ENCODE assay signal across 13 mouse cellular contexts in the genomic region with DNA sequence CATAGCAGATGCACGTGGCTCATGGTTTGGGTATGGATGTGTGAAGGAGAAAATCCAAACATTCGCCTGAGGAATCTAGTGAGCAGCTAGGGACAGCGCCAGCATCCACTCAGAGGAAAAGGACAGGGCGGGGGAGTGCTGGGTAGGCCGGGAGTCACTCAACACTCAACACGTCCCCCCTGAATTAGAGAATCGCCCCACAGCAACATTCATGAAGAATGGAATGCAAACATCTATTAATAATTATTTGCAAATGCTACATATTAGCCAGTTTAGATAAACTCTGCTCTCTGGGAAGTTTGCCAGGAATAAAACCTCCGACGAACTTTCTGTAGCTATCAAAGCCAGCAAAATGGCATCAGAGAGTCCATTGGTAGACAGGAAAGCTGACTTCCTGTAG. TPM values are rescaled to one million over a fixed set of nuclear protein-coding genes. Genes with fewer than 3 reads are reported as not detected.
DNase-seq lines count a peak whose midpoint lies in the region; ATAC-seq lines count a peak whose summit lies in the region.
"Had no signal": no experiment of that assay in that cellular context is flagged by ENCODE, and none has a peak within 500 bp of the region (broad histone marks: within the 10 kb centered on the region; RNA-seq: fewer than 3 reads in every experiment).

No protein-coding gene starts in this region.

- peak; percentile 87 for ATAC-seq in heart, embryonic 16.5 days (replicated peaks; ENCODE audit: extremely low read depth, insufficient read depth, low FRiP score)
- peak; percentile 82 for ATAC-seq in intestine, embryonic 15.5 days
- ATAC-seq in kidney, embryonic 16.5 days (ENCODE audit: low FRiP score, low TSS enrichment): peak; percentile 59; the same call in 1 of the 2 replicates
- ATAC-seq in stomach, embryonic 14.5 days (ENCODE audit: insufficient number of reproducible peaks, insufficient read depth, low FRiP score, low read depth): 0 out of 2 replicates have a peak, but pooled peaks have one; percentile 56
- ATAC-seq: inflammation-experienced regulatory T-cells, adult 6 months; Patski had no signal

- peak overlapping the region; percentile 16; the same call in 1 of the 2 replicates for H3K4me2 ChIP-seq in heart, embryonic 16.5 days (ENCODE audit: low read depth, low read length)
- H3K4me2 ChIP-seq in intestine, embryonic 15.5 days (replicated peaks): no peak overlapping the region
- no peak overlapping the region for H3K4me2 ChIP-seq in kidney, embryonic 16.5 days (replicated peaks; ENCODE audit: low read depth, low read length)
- no peak overlapping the region for H3K4me2 ChIP-seq in stomach, embryonic 14.5 days (replicated peaks; ENCODE audit: low read depth, low read length)

- H3K4me1 ChIP-seq in heart, embryonic 16.5 days (ENCODE audit: control insufficient read depth, insufficient read depth, low read length): peaks cover 14% of the 10 kb centered on the region
- peaks cover 8% of the 10 kb centered on the region; the same call in 1 of the 2 replicates for H3K4me1 ChIP-seq in intestine, embryonic 15.5 days (replicated peaks)
- H3K4me1 ChIP-seq in kidney, embryonic 16.5 days (ENCODE audit: insufficient read depth, low read length): no peaks in the 10 kb centered on the region; the same call in 1 of the 2 replicates
- peaks cover 12% of the 10 kb centered on the region; the same call in 1 of the 2 replicates for H3K4me1 ChIP-seq in stomach, embryonic 14.5 days (ENCODE audit: control insufficient read depth, insufficient read depth, low read length)

- peak overlapping the region; percentile 65 for H3K27ac ChIP-seq in heart, embryonic 16.5 days (ENCODE audit: low read length)
- peak overlapping the region; percentile 65; the same call in 1 of the 2 replicates for H3K27ac ChIP-seq in intestine, embryonic 15.5 days
- H3K27ac ChIP-seq in kidney, embryonic 16.5 days (ENCODE audit: low read length): no peak overlapping the region
- no peak overlapping the region; the same call in 1 of the 2 replicates for H3K27ac ChIP-seq in stomach, embryonic 14.5 days (ENCODE audit: low read length)

- H3K4me3 ChIP-seq in heart, embryonic 16.5 days (ENCODE audit: low read length): no peak overlapping the region
- H3K4me3 ChIP-seq in intestine, embryonic 15.5 days (replicated peaks): no peak overlapping the region
- no peak overlapping the region for H3K4me3 ChIP-seq in kidney, embryonic 16.5 days (ENCODE audit: low read length)
- no peak overlapping the region for H3K4me3 ChIP-seq in stomach, embryonic 14.5 days (ENCODE audit: low read depth, low read length)
- H3K4me3 ChIP-seq: erythroblast, embryonic 14.5 days had no signal

- intact Hi-C loops in heart, postnatal 36 days (cut with DNase I): no loop called here

- H3K27me3 ChIP-seq in heart, embryonic 16.5 days (ENCODE audit: control insufficient read depth, insufficient read depth, low read length): no peaks in the 10 kb centered on the region
- no peaks in the 10 kb centered on the region for H3K27me3 ChIP-seq in intestine, embryonic 15.5 days (replicated peaks)
- H3K27me3 ChIP-seq in kidney, embryonic 16.5 days (ENCODE audit: insufficient read depth, low read length): no peaks in the 10 kb centered on the region
- no peaks in the 10 kb centered on the region for H3K27me3 ChIP-seq in stomach, embryonic 14.5 days (ENCODE audit: control insufficient read depth, insufficient read depth, low read length)
- H3K27me3 ChIP-seq: Patski had no signal

- H3K9me3 ChIP-seq in heart, embryonic 16.5 days (replicated peaks; ENCODE audit: control insufficient read depth, low read length): no peaks in the 10 kb centered on the region
- H3K9me3 ChIP-seq in intestine, embryonic 15.5 days: no peaks in the 10 kb centered on the region
- no peaks in the 10 kb centered on the region for H3K9me3 ChIP-seq in kidney, embryonic 16.5 days (ENCODE audit: low read length)
- no peaks in the 10 kb centered on the region for H3K9me3 ChIP-seq in stomach, embryonic 14.5 days (ENCODE audit: control insufficient read depth, low read depth, low read length)

- no peaks in the 10 kb centered on the region for H3K36me3 ChIP-seq in heart, embryonic 16.5 days (ENCODE audit: control insufficient read depth, insufficient read depth)
- H3K36me3 ChIP-seq in intestine, embryonic 15.5 days: no peaks in the 10 kb centered on the region
- no peaks in the 10 kb centered on the region for H3K36me3 ChIP-seq in kidney, embryonic 16.5 days (ENCODE audit: insufficient read depth, low read length)
- H3K36me3 ChIP-seq in stomach, embryonic 14.5 days (ENCODE audit: control insufficient read depth, insufficient read depth, low read length): no peaks in the 10 kb centered on the region

- WGBS in heart, embryonic 16.5 days: 14% methylated on average over 9 of the region's 9 CpGs
- 39% methylated on average over 9 of the region's 9 CpGs for WGBS in intestine, embryonic 15.5 days
- WGBS in kidney, embryonic 16.5 days: 45% methylated on average over 9 of the region's 9 CpGs
- 37% methylated on average over 9 of the region's 9 CpGs for WGBS in stomach, embryonic 14.5 days

- no peak overlapping the region for H3K9ac ChIP-seq in heart, embryonic 16.5 days (ENCODE audit: low read length)
- H3K9ac ChIP-seq in intestine, embryonic 15.5 days: no peak overlapping the region
- H3K9ac ChIP-seq in kidney, embryonic 16.5 days (replicated peaks; ENCODE audit: low read length): no peak overlapping the region
- H3K9ac ChIP-seq in stomach, embryonic 14.5 days (replicated peaks; ENCODE audit: low read depth, low read length): no peak overlapping the region

- no peak for DNase-seq in heart, postnatal 36 days
- no peak for DNase-seq in urinary bladder, adult 18-20 months (ENCODE audit: low spot score in 2 of 2)
- DNase-seq in urinary bladder, postnatal 10 days (ENCODE audit: low spot score): no peak
- DNase-seq: adrenal gland, adult 8-10 months; liver; spleen, adult 18-20 months had no signal

RNA-seq across cellular contexts. Expression of a gene that starts 0.5 kb away (rescaled TPM):
- 6.9 and 8.9 TPM in 2 replicates for polyA plus RNA-seq in heart, embryonic 16.5 days (2015; fragmentation: Nextera tagmentation; extraction: Ambion mirVana)
- total RNA-seq in heart, postnatal 36 days (2021): 1 to 10 TPM; 1.7 to 4.4 TPM
- polyA plus RNA-seq in intestine, embryonic 15.5 days (2015; fragmentation: Nextera tagmentation; extraction: Ambion mirVana): 3.3 and 4.5 TPM in 2 replicates
- polyA plus RNA-seq in kidney, embryonic 16.5 days (2015; fragmentation: Nextera tagmentation; extraction: Ambion mirVana): 2.0 and 3.0 TPM in 2 replicates
- polyA plus RNA-seq in stomach, embryonic 14.5 days (2014; fragmentation: Nextera tagmentation; extraction: Ambion mirVana): 6.2 and 6.7 TPM in 2 replicates

Comparison
In these comparisons a context has a peak if more than half of its experiments do, and no peak if none do; other contexts are left out.
1. H3K27ac ChIP-seq: peak in heart, embryonic 16.5 days (single experiment) and intestine, embryonic 15.5 days (single experiment); none in kidney, embryonic 16.5 days (single experiment) and stomach, embryonic 14.5 days (single experiment).
2. Peak in every context shown above with its lines, with median percentiles within 50 percentile points of each other: ATAC-seq.